Mouse (Mus musculus) frontal cortex, postnatal 36 days (tissue): Measurements from ENCODE around the gene Sulf2.
A peak's percentile ranks its signal among the peaks of the same experiment; 100 is the strongest.
"Not testable (repeated sequence)": the region's sequence is repeated elsewhere in the genome, so short reads cannot be mapped to it uniquely, and the experiment has no call there.

ENCODE experiments used
- DNase-seq, 2 experiments: peaks; one replicate each; pipeline ENCODE4 v3.0.0; 2022; ENCODE audit warnings: low spot score in 2 of 2

Gene Sulf2

GRCm38 (mm10) chr2:166155454-166155815 is at the start of gene Sulf2:
TSS of gene Sulf2 (minus strand) at chr2:166155663.
- peak; percentile 72 to 79 for DNase-seq

DNA sequence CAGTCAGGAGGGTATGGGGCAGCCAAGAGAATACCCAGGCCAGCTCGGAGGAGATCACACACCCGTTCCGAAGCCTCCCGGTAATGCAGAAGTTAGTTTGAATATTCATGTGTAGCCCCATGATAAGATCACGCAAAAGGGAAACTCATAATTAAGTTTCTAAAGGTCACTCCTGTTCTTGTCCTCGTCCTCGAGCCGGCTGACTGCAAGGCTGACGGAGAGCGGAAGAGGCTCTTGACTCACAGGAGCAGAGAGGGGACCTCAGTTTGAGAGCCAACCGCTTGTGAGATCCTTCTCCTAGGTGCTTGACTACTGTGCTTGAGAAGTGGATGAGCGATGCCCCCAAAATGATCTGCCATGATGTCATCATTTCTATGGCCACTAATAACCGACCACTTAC is 48.7 kb upstream of the Sulf2 start:
- no peak for DNase-seq

DNA sequence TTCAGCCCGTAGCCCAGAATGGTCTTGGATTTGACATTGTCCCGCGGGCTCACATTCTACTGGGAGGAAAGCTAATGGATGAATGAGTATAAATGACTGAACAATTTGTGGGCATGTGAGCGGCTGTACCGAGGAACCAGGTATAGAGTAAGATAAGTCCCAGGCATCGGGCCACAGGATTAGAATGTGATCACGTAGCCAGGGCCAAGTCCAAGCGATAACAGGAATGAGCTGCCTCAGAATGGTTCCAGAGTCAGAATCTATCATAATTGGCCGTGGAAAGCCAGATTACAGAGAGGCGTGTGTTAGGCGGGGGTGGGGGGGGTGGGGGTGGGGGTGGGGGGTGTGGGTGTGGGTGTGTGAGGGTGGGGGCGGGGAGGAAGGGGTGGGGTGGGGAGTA is 48.2 kb upstream of the Sulf2 start:
- DNase-seq = no peak

DNA sequence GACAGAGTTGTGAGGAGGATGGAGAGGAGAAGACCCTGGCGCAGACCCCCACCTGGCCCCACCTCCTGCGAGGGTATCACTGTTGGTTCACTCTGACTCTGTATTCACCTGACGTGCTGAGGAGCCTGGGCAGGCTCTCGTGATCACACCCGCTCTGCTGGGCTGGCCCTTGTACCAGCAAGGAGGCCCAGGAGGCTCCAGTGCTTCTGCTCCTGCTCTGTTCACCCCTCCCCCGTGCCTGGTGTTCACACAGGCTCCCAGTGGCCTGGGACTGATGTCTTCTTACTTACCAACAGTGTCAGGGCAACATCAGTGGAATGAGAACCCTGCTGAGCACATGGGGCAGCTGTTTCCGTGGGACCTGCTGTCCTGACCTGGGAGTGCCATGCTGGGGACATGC is 42.5 kb upstream of the Sulf2 start:
- DNase-seq = no peak

GRCm38 (mm10) chr2:166197064-166197463 is 41.6 kb upstream of the Sulf2 start:
- no peak for DNase-seq

- DNase-seq = no peak
Measured at GRCm38 (mm10) chr2:166196080-166196786, 40.8 kb upstream of the Sulf2 start.

DNA sequence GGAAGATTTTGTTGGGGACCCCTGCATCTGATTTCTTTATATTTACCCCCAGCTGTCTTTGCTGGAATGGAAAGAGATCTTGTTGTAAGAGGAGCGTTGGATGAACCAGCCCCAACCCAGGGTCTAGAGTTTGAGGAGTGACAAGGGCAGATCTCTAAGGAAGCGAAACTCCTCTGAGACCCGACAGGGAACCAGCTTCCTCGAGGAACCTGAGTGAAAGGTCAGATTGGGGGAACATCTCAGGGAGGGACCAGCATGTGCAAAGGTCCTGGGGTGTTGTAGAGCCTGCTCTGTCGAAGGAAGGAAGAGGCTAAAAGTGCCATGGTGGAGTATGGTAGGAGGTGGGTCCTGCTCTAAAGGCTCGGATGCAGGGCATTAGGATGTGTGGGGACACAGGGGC is 39.6 kb upstream of the Sulf2 start:
- no peak for DNase-seq

GRCm38 (mm10) chr2:166194112-166194758 is 38.8 kb upstream of the Sulf2 start:
- no peak for DNase-seq

DNA sequence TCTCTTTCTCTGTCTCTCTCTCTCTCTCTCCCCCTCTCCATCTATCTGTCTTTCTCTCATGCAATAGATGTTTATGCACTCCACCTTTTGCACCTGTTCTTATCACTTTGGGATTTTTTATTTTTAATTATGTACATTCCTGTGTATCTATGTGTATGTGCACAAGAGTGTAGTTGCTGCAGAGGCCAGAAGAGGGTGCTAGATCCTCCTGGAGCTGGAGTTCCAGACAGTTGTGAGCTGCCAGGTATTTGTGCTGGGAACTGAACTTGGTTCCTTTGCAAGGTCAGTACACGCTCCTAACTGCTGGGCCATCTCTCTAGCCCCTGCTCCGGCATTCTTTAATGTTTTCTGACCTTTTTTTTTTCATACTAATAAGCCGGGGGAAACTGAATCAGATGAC is 38.0 kb upstream of the Sulf2 start:
- DNase-seq = no peak

DNA sequence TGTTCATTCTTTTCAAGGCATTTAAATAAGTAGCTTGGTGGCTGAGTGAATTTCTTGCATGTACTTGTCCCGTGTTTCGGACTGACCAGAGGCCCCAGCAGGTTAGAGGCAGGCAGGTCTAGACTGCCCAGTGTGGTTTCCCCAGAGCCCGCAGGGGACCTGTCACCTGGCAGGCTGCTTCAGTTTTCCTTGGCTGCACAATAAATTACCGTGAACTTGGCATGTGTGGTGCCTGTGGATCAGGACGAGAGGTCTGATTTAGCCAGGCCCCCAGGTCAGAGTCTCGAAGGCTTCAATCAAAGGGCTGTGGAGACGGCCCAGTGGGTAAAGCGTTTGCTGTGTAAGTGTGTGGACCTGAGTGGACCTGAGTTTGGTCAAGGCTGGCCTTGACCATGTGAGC is 35.4 kb upstream of the Sulf2 start:
- no peak for DNase-seq

DNA sequence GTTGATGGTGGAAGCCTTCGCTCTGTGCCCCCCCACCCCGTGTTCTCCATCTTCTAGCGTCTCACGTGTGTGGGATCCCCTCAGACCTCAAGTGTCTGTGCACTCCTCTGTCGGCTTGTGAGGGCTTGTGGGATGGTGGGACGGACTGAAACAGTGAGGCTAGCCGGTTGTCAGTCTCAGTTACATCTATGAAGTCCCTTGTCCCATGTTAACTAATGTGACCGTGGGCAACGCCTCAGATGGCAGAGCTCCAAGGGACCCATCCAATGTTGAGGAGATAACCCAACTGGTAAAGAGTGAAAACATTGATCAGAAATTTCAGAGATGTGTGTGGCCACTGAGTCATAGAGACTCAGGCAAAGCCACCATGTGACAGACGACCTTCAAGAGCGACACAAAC is 33.7 kb upstream of the Sulf2 start:
- no peak for DNase-seq

DNA sequence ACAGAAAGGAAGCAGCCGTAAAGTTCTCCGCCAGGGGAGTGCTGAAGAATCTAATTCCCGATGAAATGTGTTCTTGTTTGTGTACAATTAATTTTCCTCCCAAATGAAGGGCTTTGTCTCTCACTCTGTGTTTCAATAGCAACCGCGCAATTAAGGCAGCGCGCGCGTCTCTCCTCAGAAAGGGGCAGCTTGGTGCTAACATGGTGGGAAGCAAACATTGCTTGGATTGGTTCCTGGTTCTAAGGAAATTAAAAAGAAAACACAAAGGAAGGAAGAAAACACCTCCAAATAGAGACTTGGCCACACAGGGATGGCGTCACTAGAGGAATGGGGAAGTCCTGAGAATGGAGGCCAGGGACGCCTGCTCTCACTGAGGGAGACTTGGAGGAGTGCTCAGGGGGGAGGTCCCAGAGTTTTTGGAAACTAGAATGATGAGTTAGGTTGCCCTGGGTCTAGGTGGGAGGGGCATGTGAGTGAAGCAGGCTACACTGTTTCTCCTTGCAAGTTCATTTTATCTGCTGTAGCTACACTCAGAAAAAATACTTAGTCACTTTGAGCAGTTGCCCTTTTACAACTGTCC is 32.5 kb upstream of the Sulf2 start:
- DNase-seq = not testable (repeated sequence)

GRCm38 (mm10) chr2:166187319-166187718 is 31.9 kb upstream of the Sulf2 start:
- DNase-seq = not testable (repeated sequence)

DNA sequence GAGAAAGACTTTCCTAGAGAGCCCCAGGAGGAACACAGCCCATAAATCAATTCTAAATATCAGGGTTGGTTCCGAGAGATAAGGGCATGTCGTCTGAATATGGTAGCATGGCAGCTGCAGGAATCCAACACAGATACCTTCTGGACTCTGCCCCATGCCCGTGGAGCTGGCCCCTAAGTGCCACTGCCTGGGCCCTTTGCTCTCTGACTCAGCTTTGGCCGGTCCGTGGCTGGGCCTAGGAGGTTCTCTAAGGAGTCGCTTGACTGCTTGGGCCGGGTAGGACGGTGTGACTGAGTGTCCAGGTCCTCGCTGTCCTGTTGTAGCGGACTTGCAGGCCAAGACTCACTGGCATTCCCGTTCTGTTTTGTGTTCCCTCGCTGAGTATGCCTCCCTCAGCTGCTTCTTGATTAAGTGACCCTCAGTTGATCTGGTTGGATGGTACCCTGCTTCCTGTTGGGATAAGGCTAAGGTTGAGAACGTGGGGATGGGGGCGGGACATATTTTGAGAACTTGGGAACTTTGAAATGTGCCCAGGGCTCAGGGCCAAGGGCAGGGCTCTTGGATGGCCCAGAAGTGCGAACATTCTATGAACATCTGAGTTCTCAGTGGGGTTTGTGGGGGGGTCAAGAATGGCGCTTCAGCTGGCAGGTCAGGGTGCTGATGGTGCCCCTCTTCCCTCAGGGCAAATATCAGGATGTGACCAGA is 30.9 kb upstream of the Sulf2 start:
- no peak for DNase-seq

- no peak for DNase-seq
Measured at GRCm38 (mm10) chr2:166185768-166186167, 30.3 kb upstream of the Sulf2 start.

DNA sequence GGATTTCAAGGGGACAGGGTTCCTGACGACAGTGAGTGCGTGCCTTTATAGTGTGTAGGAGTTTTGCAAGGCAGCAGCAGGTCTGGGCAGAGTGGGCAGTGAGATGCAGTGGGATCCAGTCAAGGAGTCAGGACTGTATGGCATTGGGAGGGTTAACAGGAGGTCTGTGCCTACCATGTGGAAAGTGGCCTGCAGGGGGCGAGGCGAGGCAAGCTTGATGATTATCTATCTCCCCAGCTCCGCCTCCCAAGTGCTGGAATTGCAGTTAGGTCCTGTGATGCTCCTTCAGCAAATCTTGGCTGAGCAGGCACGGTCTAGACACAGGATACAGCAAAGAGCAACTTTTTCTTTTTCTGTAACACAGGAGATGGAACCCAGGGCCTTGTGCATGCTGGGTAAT is 29.0 kb upstream of the Sulf2 start:
- no peak for DNase-seq

- DNase-seq = no peak
Measured at GRCm38 (mm10) chr2:166182009-166182685, 26.7 kb upstream of the Sulf2 start.

DNA sequence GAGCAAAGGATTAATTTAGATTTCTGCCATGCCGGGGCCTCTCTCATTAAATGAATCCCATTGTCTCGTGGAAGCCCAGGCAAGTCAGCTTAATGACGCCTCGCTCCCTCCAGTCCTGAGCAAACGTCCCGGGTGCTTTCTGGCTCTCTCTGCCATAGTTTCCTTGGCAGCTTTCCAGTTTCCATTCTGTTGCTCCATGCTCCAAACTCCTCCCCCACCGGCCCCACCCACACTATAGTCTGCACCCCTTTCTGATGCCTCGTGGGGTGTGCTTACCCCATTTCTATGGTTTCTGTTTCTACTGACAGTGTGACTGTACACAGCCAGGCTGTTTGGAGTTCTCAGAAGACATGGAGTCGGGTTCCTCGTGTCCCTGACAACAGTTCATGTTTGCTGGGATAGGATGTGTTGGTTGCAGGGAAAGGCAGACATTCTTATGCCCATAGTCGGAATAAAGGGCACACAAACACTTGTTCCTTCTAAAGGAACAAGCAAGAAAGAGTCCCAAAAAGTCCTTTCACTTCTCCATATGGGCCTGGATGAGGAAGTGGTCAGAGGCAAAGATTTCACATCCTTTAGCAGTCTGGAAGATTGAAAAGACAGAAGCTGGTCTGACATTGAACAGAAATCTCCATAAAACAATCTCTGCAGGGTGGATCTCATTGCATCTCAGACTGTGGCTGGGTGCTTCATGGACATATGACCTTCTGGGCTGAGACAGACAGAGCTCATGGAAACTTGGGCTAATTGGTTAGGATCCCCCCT is 25.5 kb upstream of the Sulf2 start:
- peak; percentile 20 to 31 for DNase-seq

GRCm38 (mm10) chr2:166180136-166180649 is 24.7 kb upstream of the Sulf2 start:
- no peak for DNase-seq

GRCm38 (mm10) chr2:166179457-166180101 is 24.1 kb upstream of the Sulf2 start:
- DNase-seq = no peak
